Mouse (Mus musculus) intestine, embryonic 14.5 days (tissue): ENCODE results near the gene Plac9b. TPM values are rescaled to one million over a fixed set of nuclear protein-coding genes. Genes with fewer than 3 reads are reported as not detected.
"Not testable (repeated sequence)": the region's sequence is repeated elsewhere in the genome, so short reads cannot be mapped to it uniquely, and the experiment has no call there.

Experiments used
- ATAC-seq: fragments of 200-750 bp; cut with Nextera tagmentation; replicated peaks from 2 replicates; pipeline ENCODE4 v1.8.0; 2017; ENCODE audit warnings: low read depth, moderate number of reproducible peaks, moderate TSS enrichment, moderate library complexity; ENCODE audit not compliant: low FRiP score, low TSS enrichment
- DNase-seq: peaks from one replicate; pipeline ENCODE4 v3.0.0-alpha.2; 2018; ENCODE audit warnings: low spot score
- H3K27ac ChIP-seq: fragments of 300-500 bp; sonication (generic); 2 replicates; pipeline ENCODE4 v1.5.1; 2014; ENCODE audit warnings: low read depth, mild to moderate bottlenecking, control low read depth
- H3K27me3 ChIP-seq: fragments of 300-500 bp; sonication (generic); replicated peaks from 2 replicates; pipeline ENCODE4 v1.6.1; 2014; ENCODE audit warnings: low read length, control low read depth; ENCODE audit not compliant: control insufficient read depth, insufficient read depth
- H3K36me3 ChIP-seq: fragments of 300-500 bp; sonication (generic); 2 replicates; pipeline ENCODE4 v1.6.1; 2014; ENCODE audit warnings: low read length, control low read depth; ENCODE audit not compliant: control insufficient read depth, insufficient read depth
- H3K4me1 ChIP-seq: fragments of 300-500 bp; sonication (generic); replicated peaks from 2 replicates; pipeline ENCODE4 v1.6.1; 2014; ENCODE audit warnings: low read length, control low read depth, mixed read lengths; ENCODE audit not compliant: control insufficient read depth, insufficient read depth
- H3K4me2 ChIP-seq: fragments of 300-500 bp; sonication (generic); 2 replicates; pipeline ENCODE4 v1.6.1; 2014; ENCODE audit warnings: low read length
- H3K4me3 ChIP-seq: fragments of 300-500 bp; sonication (generic); 2 replicates; pipeline ENCODE4 v1.5.1; 2014; ENCODE audit warnings: low read depth, low read length, control low read depth, mixed read lengths
- H3K9ac ChIP-seq: fragments of 300-500 bp; sonication (generic); 2 replicates; pipeline ENCODE4 v1.6.1; 2014; ENCODE audit warnings: mild to moderate bottlenecking, low read length
- H3K9me3 ChIP-seq: fragments of 300-500 bp; sonication (generic); 2 replicates; pipeline ENCODE4 v1.6.1; 2016; ENCODE audit warnings: low read length, control low read depth; ENCODE audit not compliant: control insufficient read depth
- WGBS: fragments of 180-500 bp; shearing (Covaris S2); extraction: QIAGEN DNeasy Blood & Tissue Kit; methylation state at CpG from one replicate; pipeline ENCODE4 v1.1.7; 2014; 5-methylcytosine and 5-hydroxymethylcytosine counted together
- polyA plus RNA-seq: library from polyadenylated mRNA; unstranded; fragments of >200 nt; fragmentation: Nextera tagmentation; extraction: Ambion mirVana; gene quantifications from 2 replicates; pipeline ENCODE4 v1.2.1, GENCODE M21; 2014

Gene Plac9b
- polyA plus RNA-seq, result 13.7 and 20.0 TPM in 2 replicates

DNA sequence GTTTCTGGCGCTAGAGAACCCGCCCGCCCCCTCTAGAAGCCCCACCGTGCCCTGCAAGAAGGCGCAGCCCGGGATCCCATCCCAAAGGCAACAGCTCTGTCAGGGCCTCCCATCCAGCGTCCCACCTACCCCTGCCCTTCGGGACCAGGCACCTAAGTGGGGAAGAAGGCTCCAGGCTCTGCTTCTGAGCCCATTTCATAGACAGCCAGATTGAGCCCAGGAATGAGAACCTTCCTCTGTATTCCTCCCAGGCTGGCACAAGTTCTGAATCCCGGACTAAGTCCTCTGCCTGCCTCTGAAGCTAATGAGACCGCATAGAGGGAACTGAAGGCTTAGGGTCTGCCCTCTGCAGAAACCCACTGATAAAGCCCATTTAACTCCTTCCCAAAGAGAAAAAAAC is at the start of gene Plac9b:
Gene Plac9b, minus strand, starts transcription at position 101 of the 400 bp plus-strand sequence.
- H3K9ac ChIP-seq, H3K4me2 ChIP-seq, DNase-seq, ATAC-seq, H3K4me3 ChIP-seq, H3K27me3 ChIP-seq, H3K9me3 ChIP-seq, H3K36me3 ChIP-seq, H3K27ac ChIP-seq, H3K4me1 ChIP-seq: not testable (repeated sequence)
- no CpG with 5 or more reads among the region's 10 CpGs for WGBS

- H3K9me3 ChIP-seq, H3K27ac ChIP-seq, H3K4me1 ChIP-seq, DNase-seq, H3K4me2 ChIP-seq, H3K9ac ChIP-seq, H3K27me3 ChIP-seq, H3K4me3 ChIP-seq, H3K36me3 ChIP-seq: not testable (repeated sequence)
- no CpG with 5 or more reads among the region's 5 CpGs for WGBS
- peak; percentile 87 for ATAC-seq
Observed at GRCm38 (mm10) chr14:26216233-26217000, 34.1 kb upstream of the Plac9b start.

DNA sequence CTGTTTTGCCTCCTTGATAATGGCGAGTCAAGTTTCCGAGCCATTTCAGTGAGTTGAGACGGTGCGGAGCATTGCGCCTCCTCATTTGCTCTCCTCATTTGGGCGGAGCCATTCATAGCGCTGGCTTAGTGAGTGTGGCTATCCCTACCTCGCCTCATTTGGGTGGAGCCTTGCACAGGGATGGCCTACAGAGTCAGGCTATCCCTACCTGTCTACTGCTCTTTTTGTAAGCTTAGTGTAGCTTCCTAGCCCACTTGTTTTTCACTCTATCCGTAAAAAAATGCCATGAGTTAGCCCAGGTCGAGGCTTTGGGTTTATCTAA is 24.6 kb upstream of the Plac9b start, which contains the start of gene Tmem254b:
Gene Tmem254b, minus strand, starts transcription at position 116 of the 322 bp plus-strand sequence.
- H3K27ac ChIP-seq, H3K36me3 ChIP-seq, H3K9me3 ChIP-seq, H3K4me3 ChIP-seq, H3K9ac ChIP-seq, DNase-seq, H3K4me1 ChIP-seq, H3K27me3 ChIP-seq, H3K4me2 ChIP-seq: not testable (repeated sequence)
- WGBS, result no CpG with 5 or more reads among the region's 10 CpGs
- peak; percentile 90 for ATAC-seq

DNA sequence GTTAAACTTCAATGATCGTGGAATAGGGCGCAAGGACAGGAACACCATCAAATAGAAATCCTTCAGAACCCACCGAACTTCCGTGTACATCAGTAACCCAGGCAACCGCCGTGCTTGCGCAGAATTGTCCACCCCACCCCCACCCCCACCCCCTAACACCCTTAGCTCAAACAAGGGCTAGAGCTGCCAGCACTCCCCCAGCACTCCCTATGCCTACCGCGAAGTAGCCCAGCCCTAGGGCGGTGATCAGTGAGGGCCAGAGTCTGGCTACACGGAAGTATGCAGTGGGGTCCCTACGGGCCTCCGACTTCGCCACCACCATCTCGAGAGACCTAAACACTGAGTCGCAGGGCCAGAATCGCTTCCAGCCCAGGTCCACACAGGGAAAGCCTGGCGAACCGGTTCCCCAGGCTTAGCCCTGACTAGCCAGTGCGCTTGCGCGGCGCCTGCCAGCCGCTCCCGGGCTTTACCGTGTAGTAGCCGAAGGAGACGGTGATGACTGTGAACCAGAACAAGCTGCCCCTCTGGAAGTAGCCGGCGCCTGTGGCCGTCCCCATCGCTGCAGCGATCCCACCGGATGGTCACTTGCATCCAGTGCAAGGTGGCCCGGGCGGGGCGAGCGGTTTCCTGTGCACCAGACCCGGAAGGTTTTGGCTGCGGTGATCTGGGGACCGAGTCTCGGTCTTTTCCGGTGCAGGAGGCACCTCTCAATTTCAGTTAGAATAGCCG is 24.1 kb upstream of the Plac9b start:
- not testable (repeated sequence) for H3K4me1 ChIP-seq, H3K27ac ChIP-seq, H3K9me3 ChIP-seq, H3K9ac ChIP-seq, DNase-seq, H3K4me3 ChIP-seq, H3K4me2 ChIP-seq, H3K36me3 ChIP-seq, H3K27me3 ChIP-seq
- no CpG with 5 or more reads among the region's 44 CpGs for WGBS
- ATAC-seq, result peak; percentile 92

- not testable (repeated sequence) for H3K27me3 ChIP-seq, H3K36me3 ChIP-seq, H3K9ac ChIP-seq, DNase-seq, H3K4me2 ChIP-seq, H3K4me1 ChIP-seq, H3K27ac ChIP-seq, H3K9me3 ChIP-seq, H3K4me3 ChIP-seq, ATAC-seq
- no CpG with 5 or more reads among the region's 3 CpGs for WGBS
Observed at GRCm38 (mm10) chr14:26197851-26198250, 15.6 kb upstream of the Plac9b start.

GRCm38 (mm10) chr14:26188361-26188760 is 6.1 kb upstream of the Plac9b start:
- H3K27me3 ChIP-seq, H3K27ac ChIP-seq, H3K4me1 ChIP-seq, H3K4me3 ChIP-seq, ATAC-seq, H3K4me2 ChIP-seq, H3K9ac ChIP-seq, H3K9me3 ChIP-seq, DNase-seq, H3K36me3 ChIP-seq: not testable (repeated sequence)
- WGBS, result no CpG with 5 or more reads among the region's 8 CpGs

GRCm38 (mm10) chr14:26186638-26187037 is 4.4 kb upstream of the Plac9b start:
- H3K27ac ChIP-seq, DNase-seq, ATAC-seq, H3K4me3 ChIP-seq, H3K4me1 ChIP-seq, H3K4me2 ChIP-seq, H3K27me3 ChIP-seq, H3K9me3 ChIP-seq, H3K9ac ChIP-seq, H3K36me3 ChIP-seq: not testable (repeated sequence)
- no CpG with 5 or more reads among the region's 9 CpGs for WGBS

DNA sequence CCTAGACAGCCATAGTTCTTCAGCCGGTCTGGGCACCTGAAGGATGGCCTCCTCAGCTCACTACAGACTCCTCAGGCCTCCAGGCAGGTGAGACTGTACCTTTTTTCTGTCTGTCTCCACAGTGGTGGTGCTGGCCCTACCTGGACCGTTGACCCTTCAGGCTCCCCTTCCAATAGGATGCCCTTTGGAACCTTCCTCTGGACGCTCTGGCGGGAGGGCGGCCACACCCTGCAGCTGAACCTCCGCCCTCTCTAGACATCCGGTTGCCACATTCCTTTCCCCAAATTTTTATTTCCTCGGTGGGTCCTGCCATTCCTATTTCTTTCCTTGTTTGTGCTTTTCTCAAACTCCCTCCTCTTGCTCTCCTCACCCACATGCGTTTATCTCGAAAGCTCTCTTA is 620 bp downstream of the Plac9b start:
- not testable (repeated sequence) for ATAC-seq, H3K27me3 ChIP-seq, H3K9me3 ChIP-seq, H3K36me3 ChIP-seq, H3K27ac ChIP-seq, H3K4me2 ChIP-seq, DNase-seq, H3K9ac ChIP-seq, H3K4me3 ChIP-seq, H3K4me1 ChIP-seq
- no CpG with 5 or more reads among the region's 10 CpGs for WGBS
